Mouse (Mus musculus) hindbrain, embryonic 16.5 days (tissue): ENCODE data around the gene Zic2. TPM values are rescaled to one million over a fixed set of nuclear protein-coding genes. Genes with fewer than 3 reads are reported as not detected.

ENCODE experiments used
- ATAC-seq: fragments of 200-750 bp; cut with Nextera tagmentation; 2 replicates; pipeline ENCODE4 v1.8.0; 2017; ENCODE audit warnings: moderate TSS enrichment, moderate library complexity
- H3K27ac ChIP-seq: fragments of 300-500 bp; sonication (generic); 2 replicates; pipeline ENCODE4 v1.5.1; 2014; ENCODE audit warnings: low read depth, mild to moderate bottlenecking, control low read depth, low read length, moderate library complexity
- H3K27me3 ChIP-seq: fragments of 300-500 bp; sonication (generic); replicated peaks from 2 replicates; pipeline ENCODE4 v1.6.1; 2014; ENCODE audit warnings: low read length; ENCODE audit not compliant: control insufficient read depth, insufficient read depth
- H3K36me3 ChIP-seq: fragments of 300-500 bp; sonication (generic); 2 replicates; pipeline ENCODE4 v1.6.1; 2014; ENCODE audit warnings: mild to moderate bottlenecking, low read length, moderate library complexity, mixed read lengths; ENCODE audit not compliant: control insufficient read depth, insufficient read depth
- H3K4me1 ChIP-seq: fragments of 300-500 bp; sonication (generic); 2 replicates; pipeline ENCODE4 v1.6.1; 2014; ENCODE audit warnings: low read depth, low read length; ENCODE audit not compliant: control insufficient read depth, insufficient read depth
- H3K4me2 ChIP-seq: fragments of 300-500 bp; sonication (generic); 2 replicates; pipeline ENCODE4 v1.6.1; 2014; ENCODE audit warnings: mild to moderate bottlenecking, low read length, control low read depth, moderate library complexity
- H3K4me3 ChIP-seq: fragments of 300-500 bp; sonication (generic); 2 replicates; pipeline ENCODE4 v1.5.1; 2014; ENCODE audit warnings: mild to moderate bottlenecking, low read length, control low read depth, moderate library complexity
- H3K9ac ChIP-seq: fragments of 300-500 bp; sonication (generic); 2 replicates; pipeline ENCODE4 v1.6.1; 2014; ENCODE audit warnings: low read depth, mild to moderate bottlenecking, control low read depth, low read length, moderate library complexity
- H3K9me3 ChIP-seq: fragments of 300-500 bp; sonication (generic); 2 replicates; pipeline ENCODE4 v1.6.1; 2014; ENCODE audit warnings: mild to moderate bottlenecking, low read length, moderate library complexity; ENCODE audit not compliant: control insufficient read depth
- WGBS: fragments of 180-500 bp; shearing (Covaris S2); extraction: QIAGEN DNeasy Blood & Tissue Kit; methylation state at CpG from one replicate; pipeline ENCODE4 v1.1.7; 2014; 5-methylcytosine and 5-hydroxymethylcytosine counted together
- polyA plus RNA-seq: library from polyadenylated mRNA; unstranded; fragments of >200 nt; fragmentation: Nextera tagmentation; extraction: Ambion mirVana; gene quantifications from 2 replicates; pipeline ENCODE4 v1.2.1, GENCODE M21; 2015

Gene Zic2
- 7.3 and 7.8 TPM in 2 replicates for polyA plus RNA-seq

DNA sequence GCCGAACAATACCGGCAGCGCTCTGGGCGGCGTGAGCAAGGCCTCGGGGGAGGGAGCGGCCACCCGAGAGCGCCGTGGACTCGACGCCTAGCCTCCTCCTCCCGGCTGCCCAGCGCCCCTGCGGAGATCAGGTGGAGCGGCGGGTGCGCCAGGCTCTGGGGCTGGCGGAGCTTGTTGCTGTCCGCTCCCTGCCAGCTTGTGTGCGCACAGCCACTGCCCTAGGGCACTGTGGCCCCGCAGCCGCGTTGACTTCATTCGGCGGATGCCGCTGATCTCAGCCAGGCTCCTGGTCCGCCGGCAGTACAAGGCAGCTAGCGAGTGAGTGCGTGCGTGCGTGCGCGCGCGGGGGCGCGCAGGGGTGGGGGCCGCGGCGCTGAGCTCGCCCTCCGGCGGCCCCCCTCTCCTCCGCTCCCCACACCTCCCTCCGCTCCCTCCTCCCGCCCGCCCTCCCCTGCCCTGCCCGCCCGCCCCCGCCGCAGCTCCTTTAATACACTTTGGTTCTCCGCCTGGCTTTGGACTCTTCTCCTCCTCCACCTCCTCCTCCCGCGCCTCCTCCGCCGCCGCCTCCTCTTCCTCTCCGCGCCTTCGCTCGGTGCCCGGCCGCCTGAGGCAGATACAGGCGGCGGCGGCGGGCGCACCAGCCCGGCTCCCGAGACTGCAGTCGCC lies at the start of gene Zic2:
TSS of gene Zic2 (plus strand) at position 545 of the 666 bp plus-strand sequence.
- WGBS = 1% methylated on average over 35 of the region's 73 CpGs
- H3K27me3 ChIP-seq = peaks cover 4% of the 10 kb centered on the region
- H3K36me3 ChIP-seq = no peaks in the 10 kb centered on the region
- peak within 1 kb of the TSS; percentile 82 for H3K9ac ChIP-seq
- H3K4me2 ChIP-seq = peak within 1 kb of the TSS; percentile 56
- H3K27ac ChIP-seq = peak within 1 kb of the TSS; percentile 94
- H3K9me3 ChIP-seq = no peaks in the 10 kb centered on the region
- ATAC-seq = peak; percentile 82
- peaks cover 5% of the 10 kb centered on the region; the same call in 1 of the 2 replicates for H3K4me1 ChIP-seq
- peak within 1 kb of the TSS; percentile 57 for H3K4me3 ChIP-seq

DNA sequence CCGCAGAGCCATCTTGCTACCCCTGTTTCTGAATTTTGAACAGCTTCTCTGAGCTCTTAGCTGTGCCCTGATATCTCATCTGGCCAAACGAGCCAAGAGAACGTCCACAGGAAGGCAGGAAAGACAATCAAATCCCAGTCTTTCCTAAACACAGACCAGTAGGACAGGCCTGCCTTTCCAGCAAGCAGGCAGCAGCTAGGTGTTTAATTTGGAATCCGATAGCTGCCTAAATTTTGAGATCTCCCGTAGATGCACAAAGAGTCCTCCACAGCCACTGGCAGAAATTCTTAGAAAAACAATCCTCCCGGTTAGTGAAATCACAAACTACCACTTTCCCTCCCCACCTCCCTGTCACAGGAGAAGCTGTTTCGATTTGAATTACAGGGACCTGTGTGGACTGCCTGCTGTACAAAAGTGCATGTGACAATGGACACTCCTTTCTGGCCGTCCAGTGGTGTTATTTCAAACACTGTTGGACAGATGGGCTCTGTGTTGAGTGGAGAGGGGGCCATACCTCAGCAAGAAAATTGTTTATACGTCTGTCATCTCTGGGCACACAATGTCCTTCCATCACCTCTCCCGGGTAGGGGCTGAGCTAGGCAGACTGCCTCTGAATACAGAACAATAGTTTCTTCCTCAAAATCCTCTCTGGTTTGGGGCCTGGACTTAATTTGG lies 48.6 kb upstream of the Zic2 start:
- Histone ChIP-seq H3K36me3 (no peaks in the 10 kb centered on the region), H3K4me2 (no peak overlapping the region), H3K9ac (no peak overlapping the region), H3K27me3 (no peaks in the 10 kb centered on the region), H3K4me1 (peaks cover 2% of the 10 kb centered on the region; the same call in 1 of the 2 replicates), H3K9me3 (no peaks in the 10 kb centered on the region), H3K4me3 (no peak overlapping the region), H3K27ac (no peak overlapping the region; the same call in 1 of the 2 replicates)
- ATAC-seq = peak; percentile 28; the same call in 1 of the 2 replicates
- WGBS = 50% methylated on average over 10 of the region's 10 CpGs

- H3K4me3 ChIP-seq = no peak overlapping the region
- no peaks in the 10 kb centered on the region for H3K36me3 ChIP-seq
- no peak overlapping the region for H3K9ac ChIP-seq
- H3K27ac ChIP-seq = no peak overlapping the region; the same call in 1 of the 2 replicates
- WGBS = 18% methylated on average over 8 of the region's 8 CpGs
- no peak overlapping the region for H3K4me2 ChIP-seq
- peaks cover 2% of the 10 kb centered on the region; the same call in 1 of the 2 replicates for H3K4me1 ChIP-seq
- no peaks in the 10 kb centered on the region for H3K27me3 ChIP-seq
- no peaks in the 10 kb centered on the region for H3K9me3 ChIP-seq
- peak; percentile 54; the same call in 1 of the 2 replicates for ATAC-seq
These were observed 48.1 kb upstream of the Zic2 start for GRCm38 (mm10) chr14:122427204-122427560.

DNA sequence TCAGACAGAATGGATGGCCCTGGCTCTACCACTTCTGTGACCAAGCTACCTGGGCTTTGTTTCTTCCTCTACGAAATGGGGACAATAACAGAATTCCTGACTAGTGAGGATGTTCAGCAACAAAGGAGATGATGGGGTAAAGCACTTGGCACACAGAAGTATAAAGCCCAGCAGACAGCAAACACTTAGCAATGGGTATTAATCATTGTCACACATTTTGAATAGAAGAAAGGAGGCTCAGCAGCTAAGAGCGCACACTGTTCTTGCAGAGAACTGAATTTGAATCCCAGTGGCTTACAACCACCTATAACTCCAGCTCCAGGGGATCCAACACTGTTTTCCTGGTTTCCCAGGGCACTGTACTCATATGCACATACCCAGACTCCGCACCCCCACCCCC lies 47.6 kb upstream of the Zic2 start:
- Histone ChIP-seq H3K27me3 (no peaks in the 10 kb centered on the region), H3K36me3 (no peaks in the 10 kb centered on the region), H3K27ac (no peak overlapping the region), H3K9me3 (no peaks in the 10 kb centered on the region), H3K9ac (no peak overlapping the region), H3K4me3 (no peak overlapping the region), H3K4me2 (no peak overlapping the region), H3K4me1 (peaks cover 2% of the 10 kb centered on the region; the same call in 1 of the 2 replicates)
- ATAC-seq = peak; percentile 58
- WGBS = 43% methylated on average over 3 of the region's 3 CpGs

DNA sequence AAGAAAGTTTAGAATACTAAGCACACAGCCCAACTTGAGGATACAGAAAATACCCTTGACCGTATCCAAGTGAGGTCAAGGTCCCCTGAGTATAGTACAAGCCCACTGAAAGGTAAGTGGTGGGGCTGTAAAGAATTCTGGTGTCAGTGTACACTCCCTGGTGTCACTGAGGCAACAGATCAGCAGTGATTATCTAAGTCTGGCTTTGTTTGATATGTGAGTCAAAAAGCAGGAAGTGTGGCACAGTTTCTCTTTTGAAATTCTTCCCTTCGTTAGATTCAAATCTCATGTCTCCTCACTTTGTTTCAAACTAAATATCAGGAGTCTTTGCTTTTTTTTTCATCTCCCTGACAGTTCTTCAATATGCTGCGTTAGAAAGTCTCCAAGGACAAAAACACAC lies 42.7 kb upstream of the Zic2 start:
- H3K27me3 ChIP-seq = no peaks in the 10 kb centered on the region
- no peaks in the 10 kb centered on the region for H3K36me3 ChIP-seq
- no peak overlapping the region for H3K27ac ChIP-seq
- no peak for ATAC-seq
- H3K9ac ChIP-seq = no peak overlapping the region
- no peak overlapping the region for H3K4me2 ChIP-seq
- H3K4me3 ChIP-seq = no peak overlapping the region
- no peaks in the 10 kb centered on the region for H3K4me1 ChIP-seq
- no peaks in the 10 kb centered on the region for H3K9me3 ChIP-seq
- 58% methylated on average over 3 of the region's 3 CpGs for WGBS

GRCm38 (mm10) chr14:122434039-122434438 lies 41.2 kb upstream of the Zic2 start:
- Histone ChIP-seq H3K27me3 (no peaks in the 10 kb centered on the region), H3K9me3 (no peaks in the 10 kb centered on the region), H3K9ac (no peak overlapping the region), H3K36me3 (no peaks in the 10 kb centered on the region), H3K4me2 (no peak overlapping the region), H3K4me3 (no peak overlapping the region), H3K4me1 (no peaks in the 10 kb centered on the region), H3K27ac (no peak overlapping the region)
- WGBS = 92% methylated on average over 10 of the region's 10 CpGs
- no peak for ATAC-seq

- Histone ChIP-seq H3K4me2 (no peak overlapping the region), H3K4me3 (no peak overlapping the region), H3K27me3 (no peaks in the 10 kb centered on the region), H3K9me3 (no peaks in the 10 kb centered on the region), H3K4me1 (no peaks in the 10 kb centered on the region), H3K36me3 (no peaks in the 10 kb centered on the region), H3K27ac (no peak overlapping the region), H3K9ac (no peak overlapping the region)
- ATAC-seq = peak; percentile 60; the same call in 1 of the 2 replicates
- 56% methylated on average over 10 of the region's 10 CpGs for WGBS
These were observed 38.4 kb upstream of the Zic2 start for GRCm38 (mm10) chr14:122436850-122437249.

GRCm38 (mm10) chr14:122449601-122450495 lies 25.4 kb upstream of the Zic2 start:
- H3K4me1 ChIP-seq = peaks cover 31% of the 10 kb centered on the region
- H3K4me2 ChIP-seq = peak overlapping the region; percentile 63
- H3K36me3 ChIP-seq = no peaks in the 10 kb centered on the region
- peak overlapping the region; percentile 85 for H3K27ac ChIP-seq
- H3K4me3 ChIP-seq = peak overlapping the region; percentile 47
- H3K9me3 ChIP-seq = no peaks in the 10 kb centered on the region
- ATAC-seq = no peak
- peak overlapping the region; percentile 69 for H3K9ac ChIP-seq
- WGBS = 2% methylated on average over 29 of the region's 29 CpGs
- peaks cover 25% of the 10 kb centered on the region for H3K27me3 ChIP-seq
